ENCODE assay signal across 16 mouse cellular contexts in the genomic region with DNA sequence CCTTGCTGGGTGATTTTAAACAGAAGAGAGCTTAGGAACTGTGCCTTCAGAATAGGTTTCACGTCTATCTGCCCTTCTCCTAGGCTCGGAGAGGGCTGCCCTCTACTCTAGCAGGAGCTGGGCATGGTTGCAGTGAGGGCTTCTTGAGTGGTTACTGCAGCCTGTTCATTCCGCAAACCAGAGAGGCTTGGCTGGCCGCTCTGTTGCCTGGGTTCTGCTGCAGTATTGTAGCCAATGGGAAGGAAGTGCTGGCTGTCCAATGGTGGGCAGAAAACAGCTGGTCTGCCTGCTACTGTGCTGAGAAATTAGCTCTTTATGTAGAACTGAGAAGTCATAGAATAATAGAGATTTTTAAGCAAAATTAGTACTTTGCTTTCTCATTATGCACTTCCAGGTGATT.
A peak's percentile ranks its signal among the peaks of the same experiment; 100 is the strongest.
DNase-seq lines count a peak whose midpoint lies in the region; ATAC-seq lines count a peak whose summit lies in the region.
"Had no signal": no experiment of that assay in that cellular context is flagged by ENCODE, and none has a peak within 500 bp of the region (broad histone marks: within the 10 kb centered on the region; RNA-seq: fewer than 3 reads in every experiment).

No protein-coding gene starts in this region.

- no peaks in the 10 kb centered on the region for H3K9me3 ChIP-seq in forebrain, embryonic 11.5 days (ENCODE audit: control insufficient read depth, low read length)
- H3K9me3 ChIP-seq in hindbrain, embryonic 16.5 days (ENCODE audit: control insufficient read depth, low read length): no peaks in the 10 kb centered on the region
- H3K9me3 ChIP-seq in neural tube, embryonic 14.5 days (ENCODE audit: control insufficient read depth, low read length): no peaks in the 10 kb centered on the region
- H3K9me3 ChIP-seq: embryonic facial prominence, embryonic 12.5 days; limb, embryonic 13.5 days had no signal

- H3K4me2 ChIP-seq in forebrain, embryonic 11.5 days (ENCODE audit: low read depth, low read length, severe bottlenecking): no peak overlapping the region
- H3K4me2 ChIP-seq in hindbrain, embryonic 16.5 days (ENCODE audit: low read length): no peak overlapping the region
- H3K4me2 ChIP-seq in neural tube, embryonic 14.5 days (ENCODE audit: low read depth, low read length): no peak overlapping the region
- H3K4me2 ChIP-seq: embryonic facial prominence, embryonic 12.5 days; limb, embryonic 13.5 days had no signal

- DNase-seq in lung, adult 18-20 months: peak; percentile 15 to 37
- no peak for DNase-seq in lung, postnatal 4 days
- DNase-seq in forebrain, embryonic 11.5 days (ENCODE audit: low spot score): peak; percentile 57
- DNase-seq in gastrocnemius, postnatal 10 days: no peak
- DNase-seq: adrenal gland, postnatal 10 days; cerebellum, adult 11 months; kidney, postnatal 10 days; layer of hippocampus, postnatal 36 days had no signal

- no peaks in the 10 kb centered on the region for H3K36me3 ChIP-seq in forebrain, embryonic 11.5 days (ENCODE audit: control insufficient read depth, insufficient read depth, low read length)
- no peaks in the 10 kb centered on the region for H3K36me3 ChIP-seq in hindbrain, embryonic 16.5 days (ENCODE audit: control insufficient read depth, insufficient read depth, low read length)
- no peaks in the 10 kb centered on the region for H3K36me3 ChIP-seq in neural tube, embryonic 14.5 days (ENCODE audit: control insufficient read depth, insufficient read depth, low read length)
- H3K36me3 ChIP-seq: embryonic facial prominence, embryonic 12.5 days; limb, embryonic 13.5 days had no signal

- H3K27me3 ChIP-seq in forebrain, embryonic 11.5 days (ENCODE audit: control insufficient read depth, insufficient read depth, low read length): no peaks in the 10 kb centered on the region; the same call in 1 of the 2 replicates
- no peaks in the 10 kb centered on the region for H3K27me3 ChIP-seq in hindbrain, embryonic 16.5 days (replicated peaks; ENCODE audit: control insufficient read depth, insufficient read depth, low read length)
- no peaks in the 10 kb centered on the region for H3K27me3 ChIP-seq in neural tube, embryonic 14.5 days (ENCODE audit: control insufficient read depth, insufficient read depth, low read length)
- H3K27me3 ChIP-seq: embryonic facial prominence, embryonic 12.5 days; limb, embryonic 13.5 days; megakaryocyte, embryonic 14.5 days; Patski had no signal

- H3K4me1 ChIP-seq in forebrain, embryonic 11.5 days (replicated peaks; ENCODE audit: control insufficient read depth, insufficient read depth, low read length): peaks cover 5% of the 10 kb centered on the region
- H3K4me1 ChIP-seq in hindbrain, embryonic 16.5 days (ENCODE audit: control insufficient read depth, insufficient read depth, low read depth, low read length): no peaks in the 10 kb centered on the region
- H3K4me1 ChIP-seq in neural tube, embryonic 14.5 days (ENCODE audit: control insufficient read depth, insufficient read depth, low read length): no peaks in the 10 kb centered on the region
- H3K4me1 ChIP-seq: embryonic facial prominence, embryonic 12.5 days; limb, embryonic 13.5 days; megakaryocyte, embryonic 14.5 days had no signal

- no peak overlapping the region for H3K27ac ChIP-seq in forebrain, embryonic 11.5 days (ENCODE audit: low read depth, low read length)
- no peak overlapping the region for H3K27ac ChIP-seq in hindbrain, embryonic 16.5 days (ENCODE audit: low read depth, low read length)
- H3K27ac ChIP-seq in neural tube, embryonic 14.5 days (ENCODE audit: low read depth, low read length): no peak overlapping the region
- H3K27ac ChIP-seq: embryonic facial prominence, embryonic 12.5 days; limb, embryonic 13.5 days; stomach, postnatal 0 days had no signal

- no peak overlapping the region for H3K9ac ChIP-seq in forebrain, embryonic 11.5 days (ENCODE audit: low read length)
- H3K9ac ChIP-seq in hindbrain, embryonic 16.5 days (ENCODE audit: low read depth, low read length): no peak overlapping the region
- H3K9ac ChIP-seq in neural tube, embryonic 14.5 days (replicated peaks; ENCODE audit: low read depth, low read length): no peak overlapping the region
- H3K9ac ChIP-seq: embryonic facial prominence, embryonic 12.5 days; limb, embryonic 13.5 days had no signal

- ATAC-seq in forebrain, embryonic 11.5 days (replicated peaks; ENCODE audit: low FRiP score): peak; percentile 77
- ATAC-seq in hindbrain, embryonic 16.5 days: peak; percentile 65; the same call in 1 of the 2 replicates
- ATAC-seq in neural tube, embryonic 14.5 days (ENCODE audit: low read depth): peak; percentile 69; the same call in 1 of the 2 replicates
- no peak for ATAC-seq in activated CD4-positive, CD25-positive, alpha-beta regulatory T cell, adult 4 months
- ATAC-seq: Patski had no signal

- no peak overlapping the region for H3K4me3 ChIP-seq in forebrain, embryonic 11.5 days (ENCODE audit: low read depth, low read length)
- no peak overlapping the region for H3K4me3 ChIP-seq in hindbrain, embryonic 16.5 days (ENCODE audit: low read length)
- H3K4me3 ChIP-seq in neural tube, embryonic 14.5 days (ENCODE audit: low read depth, low read length): no peak overlapping the region
- H3K4me3 ChIP-seq: embryonic facial prominence, embryonic 12.5 days; limb, embryonic 13.5 days; megakaryocyte, embryonic 14.5 days had no signal

- WGBS in forebrain, embryonic 11.5 days: 18% methylated on average over 4 of the region's 4 CpGs
- 41% methylated on average over 4 of the region's 4 CpGs for WGBS in hindbrain, embryonic 16.5 days
- WGBS in neural tube, embryonic 14.5 days: 62% methylated on average over 4 of the region's 4 CpGs

Comparison
In these comparisons a context has a peak if more than half of its experiments do, and no peak if none do; other contexts are left out.
1. DNase-seq: peak in lung, adult 18-20 months (2 of 2) and forebrain, embryonic 11.5 days (single experiment); none in lung, postnatal 4 days (0 of 2) and gastrocnemius, postnatal 10 days (single experiment).